ENCODE assay signal across 13 mouse cellular contexts in the genomic region with DNA sequence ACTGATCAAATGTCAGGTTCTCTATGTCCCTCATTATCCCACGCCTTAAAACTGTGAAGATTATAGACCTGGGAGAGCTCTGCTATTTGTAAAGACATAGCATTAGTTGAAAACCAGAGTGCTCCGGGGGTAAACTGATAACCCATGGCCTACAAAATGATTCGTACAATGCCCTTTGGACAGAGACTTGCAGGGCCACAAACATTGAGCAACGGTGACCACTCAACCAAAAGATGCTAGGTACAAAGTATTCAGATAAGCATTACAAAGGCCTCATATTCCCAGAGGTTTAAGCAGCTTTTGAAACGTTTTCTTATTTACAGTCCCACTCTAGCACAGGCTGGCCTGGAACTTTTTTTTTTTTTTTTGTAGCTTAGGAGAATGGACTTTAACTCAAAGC. TPM values are rescaled to one million over a fixed set of nuclear protein-coding genes. Genes with fewer than 3 reads are reported as not detected.
A peak's percentile ranks its signal among the peaks of the same experiment; 100 is the strongest.
DNase-seq lines count a peak whose midpoint lies in the region; ATAC-seq and TF ChIP-seq lines count a peak whose summit lies in the region.
"Had no signal": no experiment of that assay in that cellular context is flagged by ENCODE, and none has a peak within 500 bp of the region (broad histone marks: within the 10 kb centered on the region; RNA-seq: fewer than 3 reads in every experiment).

No protein-coding gene starts in this region.

- no peak for DNase-seq in heart, postnatal 25 days (ENCODE audit: low spot score)
- DNase-seq in limb, embryonic 10.5 days (ENCODE audit: low spot score) = no peak
- peak; percentile 19 to 49 for DNase-seq in kidney, postnatal 36 days
- no peak for DNase-seq in left cerebral cortex, adult 8-10 months (ENCODE audit: low spot score in 2 of 2)
- DNase-seq in thymus, postnatal 36 days = no peak
- DNase-seq: cerebellum, adult 8-10 months; layer of hippocampus, adult 9-11 months had no signal

- peaks cover 0 to 27% of the 10 kb centered on the region in 2 experiments for H3K4me1 ChIP-seq in heart, embryonic 14.5 days (ENCODE audit: control insufficient read depth in 2 of 2, insufficient read depth in 2 of 2, low read length in 2 of 2)
- peaks cover 21% of the 10 kb centered on the region for H3K4me1 ChIP-seq in limb, embryonic 12.5 days (replicated peaks)
- peaks cover 13% of the 10 kb centered on the region for H3K4me1 ChIP-seq in limb, embryonic 10.5 days

- no peak for TF ChIP-seq POLR2A in myocyte (IDR thresholded peaks at IDR 0.05; ENCODE audit: insufficient read length, low read depth)

- no peaks in the 10 kb centered on the region for H3K27me3 ChIP-seq in heart, embryonic 14.5 days (ENCODE audit: control insufficient read depth, insufficient read depth, low read length)
- no peaks in the 10 kb centered on the region for H3K27me3 ChIP-seq in limb, embryonic 12.5 days
- H3K27me3 ChIP-seq in limb, embryonic 10.5 days (ENCODE audit: low read depth, poor library complexity, severe bottlenecking) = no peaks in the 10 kb centered on the region
- no peaks in the 10 kb centered on the region for H3K27me3 ChIP-seq in myocyte (ENCODE audit: control insufficient read depth, insufficient read depth, insufficient read length)

- no peaks in the 10 kb centered on the region for H3K9me3 ChIP-seq in heart, embryonic 14.5 days (ENCODE audit: control insufficient read depth, low read length)
- no peaks in the 10 kb centered on the region for H3K9me3 ChIP-seq in limb, embryonic 12.5 days
- no peaks in the 10 kb centered on the region for H3K9me3 ChIP-seq in limb, embryonic 10.5 days (replicated peaks)
- H3K9me3 ChIP-seq: midbrain, embryonic 10.5 days had no signal

- peak overlapping the region in 1 of 2 experiments; percentile 78; a peak in 2 of 4 replicates for H3K27ac ChIP-seq in heart, embryonic 14.5 days (replicated peaks in 1 of 2; ENCODE audit: control insufficient read depth in 1 of 2, insufficient read depth in 1 of 2, low read depth in 2 of 2, low read length in 2 of 2)
- 0 out of 2 replicates have a peak overlapping the region, but pooled peaks have one; percentile 17 for H3K27ac ChIP-seq in limb, embryonic 12.5 days
- H3K27ac ChIP-seq in limb, embryonic 10.5 days = no peak overlapping the region
- H3K27ac ChIP-seq: midbrain, embryonic 10.5 days had no signal

- intact Hi-C loops in heart, postnatal 25 days (cut with DNase I) = loop anchor here (5.0 kb wide), 2 partner anchors 34 to 79 kb away; a partner anchor contains a TSS

- H3K9ac ChIP-seq in heart, embryonic 14.5 days (ENCODE audit: low read length) = peak overlapping the region; percentile 82
- H3K9ac ChIP-seq in limb, embryonic 12.5 days (replicated peaks) = no peak overlapping the region

- H3K36me3 ChIP-seq in heart, embryonic 14.5 days (ENCODE audit: control insufficient read depth, insufficient read depth, low read length) = no peaks in the 10 kb centered on the region
- H3K36me3 ChIP-seq in limb, embryonic 12.5 days = no peaks in the 10 kb centered on the region
- H3K36me3 ChIP-seq in limb, embryonic 10.5 days = 0 out of 2 replicates have a peak, but pooled peaks cover 4% of the 10 kb centered on the region
- no peaks in the 10 kb centered on the region for H3K36me3 ChIP-seq in myocyte (ENCODE audit: control insufficient read depth, insufficient read depth)

- no peak overlapping the region for H3ac ChIP-seq in myocyte (ENCODE audit: control insufficient read depth, insufficient read length)

- H3K79me2 ChIP-seq in myocyte (ENCODE audit: control insufficient read depth, insufficient read depth) = peaks cover 68% of the 10 kb centered on the region

- peak overlapping the region in 1 of 2 experiments; percentile 71; a peak in 1 of 4 replicates for H3K4me3 ChIP-seq in heart, embryonic 14.5 days (ENCODE audit: control insufficient read depth in 1 of 2, insufficient read depth in 1 of 2, low read depth in 1 of 2, low read length in 2 of 2)
- no peak overlapping the region for H3K4me3 ChIP-seq in limb, embryonic 12.5 days (replicated peaks)
- H3K4me3 ChIP-seq in limb, embryonic 10.5 days = no peak overlapping the region
- no peak overlapping the region for H3K4me3 ChIP-seq in myocyte

- H3K4me2 ChIP-seq in heart, embryonic 14.5 days (ENCODE audit: low read length) = peak overlapping the region; percentile 69
- H3K4me2 ChIP-seq in limb, embryonic 12.5 days = no peak overlapping the region
- H3K4me2 ChIP-seq in myocyte (ENCODE audit: low read depth) = peak overlapping the region; percentile 74

- no peak for ATAC-seq in heart, embryonic 14.5 days (ENCODE audit: insufficient number of reproducible peaks, insufficient read depth, low FRiP score, low read depth)
- ATAC-seq in limb, embryonic 12.5 days (ENCODE audit: insufficient number of reproducible peaks, insufficient read depth, low FRiP score, low TSS enrichment, low read depth) = no peak
- ATAC-seq: CD4-positive, CD25-positive, alpha-beta regulatory T cell, adult 4 months; lung, postnatal 0 days had no signal

- WGBS in heart, embryonic 14.5 days = 45% methylated on average over 5 of the region's 5 CpGs
- 82% methylated on average over 5 of the region's 5 CpGs for WGBS in limb, embryonic 12.5 days
- WGBS in limb, embryonic 10.5 days = 85% methylated on average over 5 of the region's 5 CpGs

TF ChIP-seq in myocyte, 11 proteins besides CTCF, POLR2A, EP300 and RAD21:
- TF ChIP-seq MAX (IDR thresholded peaks at IDR 0.05; ENCODE audit: low read depth) (no peak), CEBPB (IDR thresholded peaks at IDR 0.05; ENCODE audit: insufficient read depth, poor library complexity, severe bottlenecking) (no peak), REST (IDR thresholded peaks at IDR 0.05; ENCODE audit: insufficient read depth, insufficient read length) (no peak), E2F4 (IDR thresholded peaks at IDR 0.05; ENCODE audit: insufficient read depth) (no peak), MYOD1 (IDR thresholded peaks at IDR 0.05; ENCODE audit: control insufficient read depth in 1 of 3, insufficient read length in 2 of 3, low read depth in 2 of 3) (no peak), MYOG (IDR thresholded peaks at IDR 0.05; ENCODE audit: control insufficient read depth in 1 of 3, insufficient read depth in 1 of 3, insufficient read length in 2 of 3, low read depth in 2 of 3) (no peak), USF1 (IDR thresholded peaks at IDR 0.05; ENCODE audit: low read depth) (no peak)
TF ChIP-seq in myocyte: peak in this region for 0.

RNA-seq across cellular contexts. Expression of a gene that starts 2.4 kb away (rescaled TPM):
- polyA plus RNA-seq in heart, embryonic 14.5 days (2014; fragmentation: Nextera tagmentation; extraction: Ambion mirVana) = 131 and 160 TPM in 2 replicates
- 100 to 1,000 TPM; 828 to 869 TPM for total RNA-seq in heart, postnatal 25 days (2021)
- 169 and 193 TPM in 2 replicates for polyA plus RNA-seq in limb, embryonic 12.5 days (2016; fragmentation: Nextera tagmentation; extraction: Ambion mirVana)
- 185 and 197 TPM in 2 replicates for polyA plus RNA-seq in limb, embryonic 10.5 days (2016; fragmentation: Nextera tagmentation; extraction: Ambion mirVana)
- 241 TPM for polyA plus RNA-seq in myocyte (2012; fragmentation: generic; extraction: Trizol)
- 100 to 1,000 TPM; 236 to 256 (median 250) TPM for total RNA-seq in left cerebral cortex, adult 8-10 months (2022)

RNA-seq across cellular contexts. Expression of a gene that starts 32.6 kb away (rescaled TPM):
- 12.1 and 12.9 TPM in 2 replicates for polyA plus RNA-seq in heart, embryonic 14.5 days (2014; fragmentation: Nextera tagmentation; extraction: Ambion mirVana)
- total RNA-seq in heart, postnatal 25 days (2021) = 10 to 100 TPM; 11.5 to 13.0 TPM
- polyA plus RNA-seq in limb, embryonic 12.5 days (2016; fragmentation: Nextera tagmentation; extraction: Ambion mirVana) = 12.0 and 13.6 TPM in 2 replicates
- 14.7 and 17.9 TPM in 2 replicates for polyA plus RNA-seq in limb, embryonic 10.5 days (2016; fragmentation: Nextera tagmentation; extraction: Ambion mirVana)
- 46.9 TPM for polyA plus RNA-seq in myocyte (2012; fragmentation: generic; extraction: Trizol)
- total RNA-seq in left cerebral cortex, adult 8-10 months (2022) = 10 to 100 TPM; 22.7 to 27.9 (median 25.4) TPM

Comparison
In these comparisons a context has a peak if more than half of its experiments do, and no peak if none do; other contexts are left out.
1. DNase-seq: peak in kidney, postnatal 36 days (2 of 2); none in heart, postnatal 25 days (single experiment), limb, embryonic 10.5 days (single experiment), left cerebral cortex, adult 8-10 months (0 of 2) and thymus, postnatal 36 days (0 of 2).